Mouse (Mus musculus) cerebellum, adult 8-10 months (tissue): ENCODE results near the gene Mfsd4b2.
"Not testable (repeated sequence)": the region's sequence is repeated elsewhere in the genome, so short reads cannot be mapped to it uniquely, and the experiment has no call there.

ENCODE experiments used
- DNase-seq: peaks from one replicate; pipeline ENCODE4 v3.0.0; 2022

The Mfsd4b2 gene

GRCm38 (mm10) chr10:39926616-39927139 is at the start of gene Mfsd4b2:
Mfsd4b2 (minus strand) TSS chr10:39926923.
- no peak for DNase-seq

GRCm38 (mm10) chr10:39975771-39976170 is 49.0 kb upstream of the Mfsd4b2 start:
- no peak for DNase-seq

DNA sequence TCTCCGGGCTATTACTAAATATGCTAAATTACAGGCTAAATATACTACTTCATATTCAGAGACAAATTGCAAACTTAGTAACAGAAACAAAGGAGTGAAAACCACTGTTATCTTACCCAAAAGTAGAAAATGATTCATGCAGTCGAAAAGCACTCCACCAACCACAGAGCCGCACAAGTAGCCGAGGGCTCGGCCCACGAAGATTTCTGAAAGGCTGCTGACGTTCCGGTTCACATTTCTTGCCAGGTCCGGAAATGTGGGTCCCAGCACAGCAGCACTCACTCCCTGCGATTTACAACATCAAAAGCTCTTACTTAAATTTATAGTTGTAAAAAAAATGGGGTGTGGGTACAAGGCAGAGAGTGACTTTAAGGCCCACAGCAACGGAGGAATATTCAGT is 48.3 kb upstream of the Mfsd4b2 start:
- no peak for DNase-seq

DNA sequence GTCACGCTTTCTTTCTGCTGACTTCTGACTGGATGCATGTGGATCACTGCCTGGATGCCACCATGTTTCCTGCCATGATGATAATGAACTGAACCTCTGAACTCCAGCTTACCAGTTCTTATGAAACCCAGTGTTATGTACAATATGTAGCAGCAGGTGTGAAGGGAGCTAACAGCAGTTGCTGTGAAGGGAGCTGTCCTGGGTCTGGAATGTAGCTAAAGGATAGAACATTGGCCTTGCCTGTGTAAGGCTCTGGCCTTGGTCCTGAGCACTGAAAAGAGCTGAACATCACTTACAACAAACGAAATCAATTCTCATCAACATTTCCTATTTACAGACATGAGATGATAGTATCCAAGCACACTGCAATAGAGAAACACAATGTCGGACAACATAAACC is 40.8 kb upstream of the Mfsd4b2 start:
- no peak for DNase-seq

- DNase-seq, result no peak
Observed at GRCm38 (mm10) chr10:39961906-39962305, 35.2 kb upstream of the Mfsd4b2 start.

DNA sequence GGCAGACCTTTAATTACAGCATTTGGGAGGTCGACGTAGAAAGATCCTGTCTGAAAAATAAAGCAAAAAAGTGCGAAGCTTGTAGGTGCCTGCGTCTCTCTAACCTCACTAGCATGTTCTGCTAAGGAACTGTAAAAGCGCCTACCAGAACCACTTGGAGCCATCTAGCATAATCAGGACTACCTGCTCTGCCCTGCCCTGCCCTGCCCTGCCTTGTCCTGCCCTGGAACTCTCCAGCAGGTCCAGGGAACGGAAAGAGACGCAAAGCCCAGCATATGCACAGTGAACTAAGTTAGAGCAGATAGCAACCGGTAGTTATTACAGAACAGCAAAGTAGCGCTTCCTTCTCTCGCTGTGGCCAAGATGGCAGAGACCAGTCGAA is 33.7 kb upstream of the Mfsd4b2 start:
- DNase-seq, result no peak

- peak; percentile 78 for DNase-seq
Observed at GRCm38 (mm10) chr10:39959761-39960440, 33.2 kb upstream of the Mfsd4b2 start, which contains the start of gene Mfsd4b3. Mfsd4b3 (minus strand) TSS chr10:39960153.

GRCm38 (mm10) chr10:39958266-39958665 is 31.5 kb upstream of the Mfsd4b2 start:
- DNase-seq, result no peak

DNA sequence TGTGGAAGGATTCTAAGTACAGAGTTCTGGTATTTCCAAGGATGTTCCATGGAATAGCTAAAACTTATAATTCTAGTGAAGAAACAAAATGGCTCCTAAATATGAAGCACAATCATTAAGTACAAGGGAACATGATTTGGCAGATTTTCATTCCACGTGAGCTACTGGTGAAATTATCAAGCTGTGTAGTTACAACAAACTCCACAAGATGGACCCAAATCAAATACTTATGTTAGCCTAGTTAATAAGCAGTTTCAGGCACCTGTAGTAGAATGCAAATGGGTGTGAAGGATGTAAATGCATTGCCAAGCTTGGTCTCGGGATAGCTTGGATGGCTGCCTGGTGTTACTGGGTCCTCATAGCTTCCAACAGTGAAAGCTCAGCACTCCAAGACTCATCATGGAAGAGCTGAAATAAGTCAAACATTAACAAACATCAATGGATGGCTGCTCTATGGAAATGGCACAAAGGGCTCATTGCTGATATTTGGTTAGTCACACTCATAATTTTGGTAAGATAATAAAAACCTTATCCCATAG is 29.7 kb upstream of the Mfsd4b2 start:
- DNase-seq, result no peak

DNA sequence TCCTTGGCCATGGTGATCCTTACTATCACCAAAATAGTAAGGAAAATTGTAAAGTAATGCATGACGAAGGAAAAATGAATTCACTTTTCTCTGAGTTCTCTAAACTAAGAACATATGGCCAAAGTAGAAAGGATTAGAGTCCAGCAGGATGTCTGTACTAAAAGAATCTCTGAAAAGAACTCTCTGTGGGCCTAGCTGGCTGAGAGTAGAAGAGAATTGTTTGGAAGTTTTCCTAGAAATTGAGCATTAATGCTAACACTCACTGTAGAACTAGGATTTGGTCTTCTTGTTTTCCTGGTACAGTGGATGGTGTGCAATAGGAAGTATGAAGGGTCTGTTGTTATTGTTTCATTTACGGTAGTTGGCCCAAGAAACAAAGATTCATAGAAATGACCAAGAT is 28.4 kb upstream of the Mfsd4b2 start:
- no peak for DNase-seq

DNA sequence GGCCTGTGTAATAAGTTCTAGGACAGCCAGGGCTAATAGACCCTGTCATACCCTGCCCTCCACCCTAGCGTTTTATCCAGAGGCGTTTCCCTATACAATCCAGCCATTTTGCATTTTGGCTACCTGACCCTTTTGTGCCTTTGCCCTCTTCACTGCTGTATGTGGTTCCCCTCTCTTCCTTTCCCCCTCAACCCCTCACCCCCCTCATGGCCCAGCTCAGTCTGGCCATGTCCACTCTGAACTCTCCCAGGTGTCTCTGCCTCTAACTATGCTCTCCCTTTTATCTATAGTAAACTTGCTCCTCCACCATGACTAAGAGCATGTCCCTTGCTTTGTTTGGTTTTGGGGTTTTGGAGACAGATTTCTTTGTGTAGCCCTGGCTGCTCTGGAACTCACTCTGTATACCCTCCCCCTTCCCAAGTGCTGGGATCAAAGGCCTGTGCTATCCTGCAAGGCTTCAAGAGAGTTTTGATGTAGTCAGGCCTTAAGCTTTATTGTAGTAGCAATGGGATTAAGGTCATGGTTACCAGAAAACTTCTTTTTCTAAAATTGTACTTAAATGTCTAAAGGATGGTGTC is 22.7 kb upstream of the Mfsd4b2 start:
- DNase-seq, result no peak

- not testable (repeated sequence) for DNase-seq
Observed at GRCm38 (mm10) chr10:39947195-39947594, 20.5 kb upstream of the Mfsd4b2 start.

- DNase-seq, result no peak
Observed at GRCm38 (mm10) chr10:39936553-39936952, 9.8 kb upstream of the Mfsd4b2 start.

DNA sequence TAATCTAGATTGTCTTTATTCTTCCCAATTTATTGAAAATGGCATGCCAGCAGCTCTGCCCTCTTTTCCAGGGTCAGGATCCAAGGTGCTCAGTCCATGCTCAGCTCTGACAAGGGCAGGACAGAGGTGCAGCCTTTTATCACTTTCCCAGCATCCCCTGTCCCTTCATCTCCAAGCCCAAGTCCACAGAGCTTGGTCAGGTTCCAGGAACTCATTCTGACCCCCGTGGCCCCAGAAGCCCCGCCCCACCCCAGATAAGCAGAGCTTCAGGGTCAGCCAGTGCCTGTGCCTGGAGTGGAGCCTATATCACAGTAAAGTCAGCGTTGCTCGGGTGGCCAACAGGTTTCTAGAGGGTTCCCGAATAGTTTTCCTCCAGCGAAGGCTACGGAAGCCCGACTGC is 2.2 kb downstream of the Mfsd4b2 start:
- not testable (repeated sequence) for DNase-seq

- DNase-seq, result no peak
Observed at GRCm38 (mm10) chr10:39912616-39913015, 14.1 kb downstream of the Mfsd4b2 start.

- DNase-seq, result no peak
Observed at GRCm38 (mm10) chr10:39908768-39909441, 17.8 kb downstream of the Mfsd4b2 start.

DNA sequence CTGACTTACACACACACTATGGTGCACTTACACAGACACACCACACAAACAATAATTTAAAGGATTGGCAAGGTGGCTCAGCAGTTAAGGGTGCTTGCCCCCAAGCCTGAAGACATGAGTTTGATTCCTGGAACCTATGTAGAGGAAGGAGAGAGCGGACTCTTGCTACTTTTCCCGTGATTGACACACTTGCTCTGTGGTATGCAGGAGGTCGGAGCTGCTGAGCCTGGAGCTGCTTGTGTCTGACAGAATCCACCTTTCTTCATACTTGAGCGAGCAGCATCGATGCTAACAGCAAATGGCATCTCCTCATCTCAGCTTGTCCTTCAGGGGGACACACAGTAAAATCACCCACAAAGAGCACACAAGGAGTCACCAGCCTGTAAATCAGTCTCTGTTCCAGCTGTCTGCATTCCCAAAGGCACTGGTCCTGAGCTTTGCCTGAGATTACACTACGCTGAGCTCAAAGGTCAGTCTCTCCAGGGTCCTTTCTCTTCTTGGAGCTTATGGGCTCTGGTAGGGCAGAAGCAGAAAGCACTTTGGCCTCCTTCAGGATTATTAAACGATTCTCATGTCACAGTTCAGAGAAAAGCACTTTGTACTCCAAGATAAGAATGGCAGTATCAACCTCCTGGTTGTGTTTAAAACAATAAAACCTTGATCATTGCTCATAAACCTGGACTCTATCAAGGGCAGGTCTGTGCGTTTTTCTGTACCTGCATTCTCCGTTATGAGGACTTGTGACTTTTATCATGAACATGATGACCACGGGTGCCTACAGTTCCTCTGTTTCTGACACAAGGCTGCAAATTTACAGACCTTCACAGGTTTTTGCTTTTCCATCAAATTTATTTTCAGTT is 19.7 kb downstream of the Mfsd4b2 start:
- no peak for DNase-seq

DNA sequence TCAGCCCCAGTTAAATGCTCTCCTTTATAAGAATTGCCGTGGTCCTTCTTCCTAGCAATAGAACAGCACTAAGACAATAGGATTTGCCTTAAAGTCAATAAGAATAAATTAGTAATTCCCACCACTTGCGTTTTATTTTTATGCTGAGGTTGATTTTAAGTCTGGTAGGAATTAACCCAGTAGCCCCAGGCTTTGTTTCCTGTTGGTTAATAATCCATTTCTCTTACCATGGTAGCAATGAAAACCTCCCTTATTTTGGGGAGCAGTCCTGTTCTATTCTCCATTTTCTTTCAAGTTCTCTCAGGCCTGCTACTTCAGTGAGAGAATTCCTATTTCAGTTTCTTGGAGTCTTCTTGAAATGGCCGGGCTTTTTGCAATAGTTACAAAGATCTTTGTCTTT is 22.5 kb downstream of the Mfsd4b2 start:
- no peak for DNase-seq

DNA sequence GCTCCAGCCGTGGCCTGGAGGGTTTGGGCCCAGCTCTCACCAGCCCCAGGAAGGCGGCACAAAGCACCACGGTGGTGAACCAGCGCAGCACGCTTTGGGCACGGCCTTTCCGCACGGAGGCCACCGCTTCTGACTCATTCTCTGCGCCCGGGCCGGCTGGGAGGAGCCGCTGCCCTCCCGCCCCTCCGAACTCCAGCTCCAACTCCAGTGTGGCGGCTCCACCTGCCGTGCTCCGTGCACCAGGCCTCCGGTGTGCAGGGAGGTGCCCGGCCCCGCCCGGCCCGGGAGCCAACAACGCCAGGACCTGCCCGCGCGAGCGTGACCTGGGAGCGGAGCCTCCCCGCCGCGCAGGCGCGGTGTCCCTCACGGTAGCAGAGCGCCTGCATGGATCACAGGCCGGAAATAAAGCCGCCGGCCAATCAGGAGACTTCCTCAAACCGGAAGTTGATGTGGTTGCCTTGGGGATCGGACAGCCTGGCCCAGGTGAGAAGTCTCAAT is 27.8 kb downstream of the Mfsd4b2 start, which contains the start of gene Mfsd4b4:
Gene Mfsd4b4 (minus strand): TSS at position 365 of the 498 bp plus-strand sequence.
- DNase-seq, result peak; percentile 81

DNA sequence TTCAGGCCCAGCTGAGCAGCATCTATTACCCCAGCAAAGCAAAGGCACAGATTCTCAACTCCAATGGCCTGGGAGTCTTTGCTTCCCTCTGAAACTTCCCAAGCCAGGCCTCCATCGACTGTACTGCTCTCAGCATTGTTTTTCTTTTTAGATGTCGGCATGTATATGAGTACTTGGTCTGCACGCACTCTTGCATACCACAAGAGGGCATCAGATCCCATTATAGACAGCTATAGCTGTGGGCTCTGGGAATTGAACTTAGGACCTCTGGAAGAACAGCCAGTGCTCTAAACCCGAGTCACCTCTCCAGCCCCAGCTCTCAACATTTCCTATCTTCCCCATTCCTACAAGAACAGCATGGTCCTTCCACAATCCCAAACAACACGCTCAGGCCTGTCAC is 30.2 kb downstream of the Mfsd4b2 start:
- no peak for DNase-seq

- DNase-seq, result no peak
Observed at GRCm38 (mm10) chr10:39893702-39894697, 32.7 kb downstream of the Mfsd4b2 start.
